Mouse (Mus musculus) olfactory bulb, adult 2 months (tissue): ENCODE results near the gene Kdm8.

Source experiments
- CTCF ChIP-seq: fragments of 200-500 bp; IDR thresholded peaks from 2 replicates; pipeline ENCODE4 v1.5.1; 2012; ENCODE audit warnings: low read depth, mild to moderate bottlenecking, low read length, moderate library complexity; ENCODE audit not compliant: insufficient read depth
- POLR2A ChIP-seq: fragments of 200-500 bp; IDR thresholded peaks from 2 replicates; pipeline ENCODE4 v1.6.1; 2012; ENCODE audit warnings: mild to moderate bottlenecking, low read depth, low read length, moderate library complexity; ENCODE audit not compliant: insufficient read depth

- TF ChIP-seq POLR2A (no peak), CTCF (no peak)
Observed at GRCm38 (mm10) chr7:125488706-125489105, 44.2 kb downstream of the Kdm8 start.
